8 mouse cellular contexts compared by ENCODE assay signal in the genomic region with DNA sequence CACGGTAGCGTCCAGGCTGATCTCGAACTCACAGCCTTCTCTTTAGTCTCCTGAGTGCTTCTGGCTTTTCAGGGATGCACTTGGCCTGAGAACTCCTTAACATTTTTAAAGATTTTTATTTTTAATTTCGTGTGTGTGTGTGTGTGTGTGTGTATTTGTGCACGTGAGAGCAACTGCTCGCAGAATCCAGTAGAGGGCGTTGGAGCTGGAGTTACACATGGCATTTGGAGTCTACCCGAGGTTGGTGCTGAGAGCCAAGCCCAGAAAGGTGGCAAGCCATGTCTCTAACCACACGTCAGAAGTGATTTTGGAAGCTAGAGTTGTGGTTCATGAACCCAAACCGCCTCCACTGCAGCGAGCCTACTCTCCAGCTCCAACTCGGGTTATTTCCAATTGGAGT. TPM values are rescaled to one million over a fixed set of nuclear protein-coding genes. Genes with fewer than 3 reads are reported as not detected.
DNase-seq lines count a peak whose midpoint lies in the region; ATAC-seq lines count a peak whose summit lies in the region.
"Had no signal": no experiment of that assay in that cellular context is flagged by ENCODE, and none has a peak within 500 bp of the region (broad histone marks: within the 10 kb centered on the region; RNA-seq: fewer than 3 reads in every experiment).

No protein-coding gene starts in this region.

- peak overlapping the region; percentile 95 for H3K4me3 ChIP-seq in hindbrain, embryonic 16.5 days (ENCODE audit: low read length)

- peak overlapping the region; percentile 87 for H3K4me2 ChIP-seq in hindbrain, embryonic 16.5 days (ENCODE audit: low read length)

- peaks cover 14% of the 10 kb centered on the region for H3K36me3 ChIP-seq in hindbrain, embryonic 16.5 days (ENCODE audit: control insufficient read depth, insufficient read depth, low read length)

- H3K27ac ChIP-seq in hindbrain, embryonic 16.5 days (ENCODE audit: low read depth, low read length): no peak overlapping the region

- peak overlapping the region; percentile 98 for H3K9ac ChIP-seq in hindbrain, embryonic 16.5 days (ENCODE audit: low read depth, low read length)

- peaks cover 7% of the 10 kb centered on the region for H3K4me1 ChIP-seq in hindbrain, embryonic 16.5 days (ENCODE audit: control insufficient read depth, insufficient read depth, low read depth, low read length)

- peak; percentile 18 for DNase-seq in retina, postnatal 1 day
- DNase-seq in retina, embryonic 14.5 days (ENCODE audit: low spot score): no peak
- peak; percentile 31 for DNase-seq in c-Kit-positive CD71-positive TER-119-negative erythroid progenitor cells, embryonic 14.5 days (ENCODE audit: low read depth)
- DNase-seq in right cerebral cortex, adult 18-20 months: no peak
- no peak for DNase-seq in thymus, postnatal 14 days

- 50% methylated on average over 12 of the region's 12 CpGs for WGBS in hindbrain, embryonic 16.5 days

- ATAC-seq in hindbrain, embryonic 16.5 days: no peak
- 0 out of 2 replicates have a peak, but pooled peaks have one; percentile 14 for ATAC-seq in monocyte, adult 5-6 weeks (replicated peaks; ENCODE audit: insufficient number of reproducible peaks, low FRiP score, low TSS enrichment, poor library complexity, severe bottlenecking)

- H3K27me3 ChIP-seq in hindbrain, embryonic 16.5 days (replicated peaks; ENCODE audit: control insufficient read depth, insufficient read depth, low read length): no peaks in the 10 kb centered on the region

- no peaks in the 10 kb centered on the region for H3K9me3 ChIP-seq in hindbrain, embryonic 16.5 days (ENCODE audit: control insufficient read depth, low read length)

RNA-seq across cellular contexts. Expression of gene Jagn1, which starts 0.7 kb away (rescaled TPM):
- 95.2 and 106 TPM in 2 replicates for polyA plus RNA-seq in hindbrain, embryonic 16.5 days (2015; fragmentation: Nextera tagmentation; extraction: Ambion mirVana)
- 6.8 to 22.3 TPM (median 21.0 TPM) in 3 replicates for total RNA-seq in monocyte, adult 5-6 weeks (2017)

RNA-seq across cellular contexts. Expression of gene Cidec, which starts 7.5 kb away (rescaled TPM):
- 0.21 TPM in 1 of 2 replicates, not detected in the other for polyA plus RNA-seq in hindbrain, embryonic 16.5 days (2015; fragmentation: Nextera tagmentation; extraction: Ambion mirVana)
- total RNA-seq in monocyte, adult 5-6 weeks (2017): not detected in 3 replicates
- total RNA-seq: neutrophil, adult 5-6 weeks had no signal

RNA-seq across cellular contexts. Expression of gene Il17re, which starts 15.2 kb away (rescaled TPM):
- polyA plus RNA-seq in hindbrain, embryonic 16.5 days (2015; fragmentation: Nextera tagmentation; extraction: Ambion mirVana): 0.26 and 0.34 TPM in 2 replicates
- not detected in 3 replicates for total RNA-seq in monocyte, adult 5-6 weeks (2017)

RNA-seq across cellular contexts. Expression of gene Rpusd3, which starts 24.0 kb away (rescaled TPM):
- 21.5 and 21.7 TPM in 2 replicates for polyA plus RNA-seq in hindbrain, embryonic 16.5 days (2015; fragmentation: Nextera tagmentation; extraction: Ambion mirVana)
- total RNA-seq in monocyte, adult 5-6 weeks (2017): 0.96 to 6.9 TPM (median 4.4 TPM) in 3 replicates

RNA-seq across cellular contexts. Expression of gene Il17rc, which starts 28.1 kb away (rescaled TPM):
- 4.4 and 5.9 TPM in 2 replicates for polyA plus RNA-seq in hindbrain, embryonic 16.5 days (2015; fragmentation: Nextera tagmentation; extraction: Ambion mirVana)
- total RNA-seq in monocyte, adult 5-6 weeks (2017): not detected in 3 replicates
- total RNA-seq: neutrophil, adult 5-6 weeks had no signal

Comparison
In these comparisons a context has a peak if more than half of its experiments do, and no peak if none do; other contexts are left out.
1. DNase-seq: peak in retina, postnatal 1 day (single experiment) and c-Kit-positive CD71-positive TER-119-negative erythroid progenitor cells, embryonic 14.5 days (single experiment); none in retina, embryonic 14.5 days (single experiment), right cerebral cortex, adult 18-20 months (single experiment) and thymus, postnatal 14 days (single experiment).